Mouse (Mus musculus) MEL (cell line): ENCODE measurements around the gene Pitpnc1. TPM values are rescaled to one million over a fixed set of nuclear protein-coding genes. Genes with fewer than 3 reads are reported as not detected.
A peak's percentile ranks its signal among the peaks of the same experiment; 100 is the strongest.

Source experiments
- DNase-seq: peaks from one replicate; pipeline ENCODE4 v3.0.0; 2011; ENCODE audit warnings: low read depth, low spot score
- H3K27ac ChIP-seq: 2 replicates; pipeline ENCODE4 v1.5.1; 2012; ENCODE audit warnings: low read depth, mild to moderate bottlenecking, control low read depth, low read length, moderate library complexity; ENCODE audit not compliant: control insufficient read depth
- H3K27me3 ChIP-seq, 2 experiments: fragments of 150-350 bp in 1 of 2; sonication (generic) in 1 of 2; 2 replicates each; pipeline ENCODE4 v1.6.1; 2012; ENCODE audit warnings: low read length in 2 of 2, mild to moderate bottlenecking in 2 of 2, improper control_type of control experiment in 1 of 2, moderate library complexity in 1 of 2; ENCODE audit not compliant: insufficient read depth in 2 of 2, control insufficient read depth in 1 of 2
- H3K36me3 ChIP-seq, 2 experiments: 2 replicates each; pipeline ENCODE4 v1.6.1; 2012 to 2014; ENCODE audit warnings: low read length in 2 of 2, improper control_type of control experiment in 1 of 2, inconsistent platforms in 1 of 2, mild to moderate bottlenecking in 1 of 2; ENCODE audit not compliant: insufficient read depth in 2 of 2, control insufficient read depth in 1 of 2
- H3K4me1 ChIP-seq, 2 experiments: fragments of 150-350 bp in 1 of 2; sonication (generic) in 1 of 2; 2 replicates each; pipeline ENCODE4 v1.6.1; 2012; ENCODE audit warnings: low read length in 2 of 2, improper control_type of control experiment in 1 of 2, mild to moderate bottlenecking in 1 of 2; ENCODE audit not compliant: insufficient read depth in 2 of 2, control insufficient read depth in 1 of 2
- H3K4me3 ChIP-seq, 2 experiments: fragments of 150-350 bp in 1 of 2; sonication (generic) in 1 of 2; 2 replicates each; pipeline ENCODE4 v1.5.1; 2012; ENCODE audit warnings: low read depth in 2 of 2, low read length in 2 of 2, mild to moderate bottlenecking in 2 of 2, moderate library complexity in 2 of 2, control low read depth in 1 of 2, improper control_type of control experiment in 1 of 2; ENCODE audit not compliant: control insufficient read depth in 1 of 2, insufficient read depth in 1 of 2
- H3K79me2 ChIP-seq: 2 replicates; pipeline ENCODE4 v1.6.1; 2012; ENCODE audit warnings: mild to moderate bottlenecking, low read length, moderate library complexity; ENCODE audit not compliant: control insufficient read depth, poor library complexity, insufficient read depth
- H3K9ac ChIP-seq: 2 replicates; pipeline ENCODE4 v1.6.1; 2012; ENCODE audit warnings: low read depth, mild to moderate bottlenecking, control low read depth, low read length, moderate library complexity; ENCODE audit not compliant: control insufficient read depth, poor library complexity, severe bottlenecking
- H3K9me3 ChIP-seq: fragments of 150-350 bp; sonication (generic); replicated peaks from 2 replicates; pipeline ENCODE4 v1.6.1; 2012; ENCODE audit warnings: mild to moderate bottlenecking, low read length, improper control_type of control experiment, moderate library complexity; ENCODE audit not compliant: insufficient read depth
- BHLHE40 ChIP-seq: IDR thresholded peaks from 2 replicates; pipeline ENCODE4 v1.6.1; 2012; ENCODE audit warnings: low read depth, mild to moderate bottlenecking, inconsistent platforms, low read length, improper control_type of control experiment, borderline replicate concordance
- CHD2 ChIP-seq: IDR thresholded peaks from 2 replicates; pipeline ENCODE4 v1.6.1; 2011; ENCODE audit warnings: low read length, improper control_type of control experiment
- ETS1 ChIP-seq: IDR thresholded peaks from 2 replicates; pipeline ENCODE4 v1.6.1; 2012; ENCODE audit warnings: low read depth, mild to moderate bottlenecking, inconsistent platforms, low read length, improper control_type of control experiment, moderate library complexity
- GABPA ChIP-seq: IDR thresholded peaks from 2 replicates; pipeline ENCODE4 v1.6.1; 2012; ENCODE audit warnings: low read depth, mild to moderate bottlenecking, inconsistent platforms, low read length, improper control_type of control experiment, moderate library complexity
- GATA1 ChIP-seq: IDR thresholded peaks from 2 replicates; pipeline ENCODE4 v1.6.1; 2011; ENCODE audit warnings: low read depth, low read length, improper control_type of control experiment
- HCFC1 ChIP-seq: IDR thresholded peaks from 2 replicates; pipeline ENCODE4 v1.6.1; 2012; ENCODE audit warnings: low read depth, mild to moderate bottlenecking, inconsistent platforms, low read length, improper control_type of control experiment, moderate library complexity
- MAFK ChIP-seq: IDR thresholded peaks from 2 replicates; pipeline ENCODE4 v1.6.1; 2011; ENCODE audit warnings: low read depth, mild to moderate bottlenecking, low read length, improper control_type of control experiment, borderline replicate concordance
- MEF2A ChIP-seq: IDR thresholded peaks from 2 replicates; pipeline ENCODE4 v1.6.1; 2014; ENCODE audit warnings: low read depth, mild to moderate bottlenecking, inconsistent platforms, low read length, improper control_type of control experiment; ENCODE audit not compliant: poor library complexity, insufficient replicate concordance, severe bottlenecking; ENCODE audit errors: extremely low read depth
- MXI1 ChIP-seq: IDR thresholded peaks from 2 replicates; pipeline ENCODE4 v1.6.1; 2011; ENCODE audit warnings: mild to moderate bottlenecking, low read depth, low read length, improper control_type of control experiment
- MYC ChIP-seq: IDR thresholded peaks from 2 replicates; pipeline ENCODE4 v1.6.1; 2011; ENCODE audit warnings: low read depth, mild to moderate bottlenecking, low read length, improper control_type of control experiment, moderate library complexity
- NELFE ChIP-seq: IDR thresholded peaks from 2 replicates; pipeline ENCODE4 v1.6.1; 2011; ENCODE audit warnings: low read depth, low read length, improper control_type of control experiment
- NRF1 ChIP-seq: IDR thresholded peaks from 2 replicates; pipeline ENCODE4 v1.6.1; 2014; ENCODE audit warnings: low read depth, mild to moderate bottlenecking, inconsistent platforms, low read length, improper control_type of control experiment, moderate library complexity; ENCODE audit not compliant: poor library complexity, insufficient read depth, severe bottlenecking
- POLR2A ChIP-seq, 2 experiments: IDR thresholded peaks; 2 replicates each; pipeline ENCODE4 v1.6.1; 2011 to 2012; ENCODE audit warnings: low read length in 2 of 2, mild to moderate bottlenecking in 2 of 2, control low read depth in 1 of 2, improper control_type of control experiment in 1 of 2, low read depth in 1 of 2, moderate library complexity in 1 of 2; ENCODE audit not compliant: control insufficient read depth in 1 of 2, insufficient read depth in 1 of 2, poor library complexity in 1 of 2
- RCOR1 ChIP-seq: IDR thresholded peaks from 2 replicates; pipeline ENCODE4 v1.6.1; 2012; ENCODE audit warnings: low read depth, mild to moderate bottlenecking, inconsistent platforms, low read length, improper control_type of control experiment
- TAL1 ChIP-seq: IDR thresholded peaks from 2 replicates; pipeline ENCODE4 v1.6.1; 2012; ENCODE audit warnings: mild to moderate bottlenecking, inconsistent platforms, low read length, moderate library complexity, mixed read lengths
- TBP ChIP-seq: IDR thresholded peaks from 2 replicates; pipeline ENCODE4 v1.8.0; 2011; ENCODE audit warnings: low read depth, low read length, improper control_type of control experiment
- TCF12 ChIP-seq: IDR thresholded peaks from 2 replicates; pipeline ENCODE4 v1.6.1; 2014; ENCODE audit warnings: low read depth, mild to moderate bottlenecking, inconsistent platforms, low read length, improper control_type of control experiment, moderate library complexity
- UBTF ChIP-seq: IDR thresholded peaks from 2 replicates; pipeline ENCODE4 v1.6.1; 2012; ENCODE audit warnings: low read depth, mild to moderate bottlenecking, inconsistent platforms, low read length, improper control_type of control experiment, moderate library complexity, borderline replicate concordance; ENCODE audit not compliant: insufficient read depth
- USF1 ChIP-seq: IDR thresholded peaks from 2 replicates; pipeline ENCODE4 v1.6.1; 2014; ENCODE audit warnings: low read depth, mild to moderate bottlenecking, inconsistent platforms, low read length, improper control_type of control experiment, moderate library complexity
- USF2 ChIP-seq, 2 experiments: IDR thresholded peaks; 2 replicates each; pipeline ENCODE4 v1.6.1; 2011 to 2012; ENCODE audit warnings: improper control_type of control experiment in 2 of 2, low read length in 2 of 2, borderline replicate concordance in 1 of 2, inconsistent platforms in 1 of 2, low read depth in 1 of 2, mild to moderate bottlenecking in 1 of 2; ENCODE audit not compliant: insufficient read depth in 1 of 2
- ZC3H11A ChIP-seq: IDR thresholded peaks from 2 replicates; pipeline ENCODE4 v1.6.1; 2012; ENCODE audit warnings: low read depth, mild to moderate bottlenecking, inconsistent platforms, low read length, improper control_type of control experiment
- ZMIZ1 ChIP-seq: IDR thresholded peaks from 2 replicates; pipeline ENCODE4 v1.6.1; 2012; ENCODE audit warnings: low read depth, mild to moderate bottlenecking, inconsistent platforms, low read length, improper control_type of control experiment, moderate library complexity
- ZNF384 ChIP-seq: IDR thresholded peaks from 2 replicates; pipeline ENCODE4 v1.6.1; 2012; ENCODE audit warnings: low read depth, mild to moderate bottlenecking, inconsistent platforms, low read length, improper control_type of control experiment
- polyA plus RNA-seq, 2 experiments: library from polyadenylated mRNA; stranded (reverse) in 1 of 2; unstranded in 1 of 2; fragments of >175 nt in 1 of 2; fragments of >200 nt in 1 of 2; gene quantifications; 2 replicates each; pipeline versions ENCODE4 v1.2.1 to v1.2.4; 2012; ENCODE audit warnings: low replicate concordance in 2 of 2, low read depth in 1 of 2; ENCODE audit not compliant: insufficient read length in 2 of 2, insufficient read depth in 1 of 2, missing spikeins in 1 of 2
- total RNA-seq: library from RNA; depleted of rRNA; stranded (reverse); fragments of 300-350 nt; gene quantifications from 2 replicates; pipeline ENCODE4 v1.2.3, GENCODE M21; 2012

Pitpnc1 gene
- total and polyA plus RNA-seq, 3 experiments: 19.3 to 25.3 TPM; not detected in 1

GRCm38 (mm10) chr11:107466611-107467391 is 3.7 kb downstream of the Pitpnc1 start (continued):
- TF ChIP-seq TAL1 (peak; percentile 57), MEF2A (no peak), GABPA (no peak), USF2 (IDR thresholded peaks at IDR 0.05; ENCODE audit: borderline replicate concordance in 1 of 2, insufficient read depth in 1 of 2, low read depth in 1 of 2, low read length in 2 of 2) (no peak), BHLHE40 (no peak), MXI1 (no peak; the same call in 1 of the 2 replicates), USF1 (no peak), ZNF384 (peak; percentile 77), GATA1 (0 out of 2 replicates have a peak, but pooled peaks have one; percentile 2), NRF1 (no peak)
- TF ChIP-seq, all 39 proteins: peak for 7

- peaks cover 0 to 33% of the 10 kb centered on the region in 2 experiments; a peak in 3 of 4 replicates for H3K36me3 ChIP-seq
- peak overlapping the region; percentile 7 to 20 for H3K4me3 ChIP-seq
- DNase-seq: peak; percentile 70
- 0 out of 2 replicates have a peak, but pooled peaks have one; percentile 6 for TF ChIP-seq TBP
- TF ChIP-seq MXI1: 0 out of 2 replicates have a peak, but pooled peaks have one; percentile 25
- peak; percentile 91 for TF ChIP-seq ZNF384
- TF ChIP-seq USF1: no peak
- peak overlapping the region; percentile 74 for H3K27ac ChIP-seq
- H3K79me2 ChIP-seq: peaks cover 78% of the 10 kb centered on the region
- peaks cover 23 to 29% of the 10 kb centered on the region in 2 experiments for H3K4me1 ChIP-seq
- peak overlapping the region; percentile 53 for H3K9ac ChIP-seq
- no peaks in the 10 kb centered on the region for H3K27me3 ChIP-seq
- H3K9me3 ChIP-seq: no peaks in the 10 kb centered on the region
Measured at GRCm38 (mm10) chr11:107465969-107466368, 4.5 kb downstream of the Pitpnc1 start.

DNA sequence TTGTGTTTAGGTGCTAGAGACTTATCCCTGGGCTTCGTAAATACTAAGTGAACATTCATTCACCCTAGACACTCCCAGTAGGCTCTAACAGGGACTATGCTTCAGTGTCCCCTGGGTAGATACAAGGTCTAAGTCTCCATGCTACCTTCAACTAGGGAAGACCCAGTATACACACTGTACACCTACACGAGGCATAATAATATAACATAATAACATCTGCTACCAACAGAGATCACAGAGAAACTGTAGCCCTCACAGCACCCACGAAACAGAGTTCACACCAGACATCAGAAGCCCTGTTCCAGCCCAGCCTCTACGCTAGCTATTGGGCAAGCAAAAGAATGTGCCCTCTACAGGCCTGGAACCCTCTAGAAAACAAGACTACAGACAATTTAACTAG is 5.5 kb downstream of the Pitpnc1 start:
- H3K4me3 ChIP-seq: no peak overlapping the region
- H3K9ac ChIP-seq: no peak overlapping the region
- no peaks in the 10 kb centered on the region for H3K9me3 ChIP-seq
- H3K36me3 ChIP-seq: peaks cover 0 to 33% of the 10 kb centered on the region in 2 experiments; a peak in 3 of 4 replicates
- H3K79me2 ChIP-seq: peaks cover 75% of the 10 kb centered on the region
- H3K27ac ChIP-seq: no peak overlapping the region
- TF ChIP-seq POLR2A (IDR thresholded peaks at IDR 0.05; ENCODE audit: control insufficient read depth in 1 of 2, insufficient read depth in 1 of 2, low read depth in 1 of 2, low read length in 2 of 2, poor library complexity in 1 of 2) (no peak), RCOR1 (no peak), NRF1 (no peak), ETS1 (no peak), HCFC1 (no peak), MAFK (no peak), ZMIZ1 (no peak), TCF12 (no peak), MYC (no peak), NELFE (no peak), USF1 (no peak), GABPA (no peak), UBTF (no peak), CHD2 (no peak), MXI1 (no peak), MEF2A (no peak), ZC3H11A (no peak)
- no peaks in the 10 kb centered on the region for H3K27me3 ChIP-seq
- no peak for DNase-seq
- H3K4me1 ChIP-seq: peaks cover 23 to 29% of the 10 kb centered on the region in 2 experiments
